Mouse (Mus musculus): ENCODE data around the gene Chst11.

Gene Chst11

DNA sequence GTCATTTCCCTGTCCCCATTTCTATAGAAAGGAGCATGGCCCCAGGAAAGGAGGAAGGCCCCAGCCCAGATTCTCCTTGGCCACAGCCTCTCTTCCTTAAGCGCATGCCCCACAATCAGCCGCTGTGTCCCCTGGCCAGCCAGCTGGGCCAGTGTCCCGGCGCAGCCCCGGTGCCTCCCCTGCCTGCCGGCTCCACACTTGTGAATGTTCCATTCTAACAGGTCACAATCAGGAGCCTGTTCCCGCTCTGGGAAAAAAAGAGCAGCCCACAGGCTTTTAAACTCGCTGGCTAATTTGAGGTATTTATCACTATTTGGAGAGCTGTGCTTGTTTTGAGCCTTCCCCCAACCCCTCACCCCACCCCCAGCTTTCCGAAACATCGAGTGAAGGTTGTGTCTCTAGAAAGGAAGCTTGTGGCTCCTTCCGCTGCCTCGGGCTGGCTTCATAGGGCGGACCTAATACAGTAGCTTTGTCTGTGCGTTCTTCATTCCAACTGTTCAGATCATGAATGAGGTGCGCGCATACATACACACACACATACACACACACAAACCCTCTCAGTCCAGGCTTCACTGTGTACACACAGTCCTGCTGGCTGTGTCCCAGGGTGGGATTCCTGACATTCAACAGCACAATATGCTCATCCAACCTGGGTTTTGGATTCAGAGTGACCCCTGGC lies 155.1 kb downstream of the Chst11 start:
- no peak for DNase-seq (ENCODE audit: low read depth, low spot score)

DNA sequence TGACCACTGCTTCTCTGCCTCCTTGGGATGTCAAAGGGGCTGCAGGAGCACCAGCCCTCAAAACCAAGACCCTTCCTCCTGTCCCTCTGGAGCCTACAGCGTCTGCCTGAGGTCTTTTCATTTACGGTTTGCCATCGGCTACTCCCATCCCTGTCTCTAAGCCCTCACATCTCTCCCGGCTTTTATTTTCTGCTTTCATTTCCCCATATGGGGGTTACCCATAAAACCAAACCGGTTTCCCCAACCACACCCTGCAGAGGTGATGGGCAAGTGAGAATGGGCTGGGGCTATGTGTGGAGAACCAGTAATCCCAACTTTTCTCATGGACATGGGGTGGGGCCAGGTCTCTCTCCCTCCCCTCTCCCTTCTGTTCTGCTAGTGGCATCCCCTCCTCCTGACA lies 156.1 kb downstream of the Chst11 start:
- no peak for DNase-seq (ENCODE audit: low read depth, low spot score)

DNA sequence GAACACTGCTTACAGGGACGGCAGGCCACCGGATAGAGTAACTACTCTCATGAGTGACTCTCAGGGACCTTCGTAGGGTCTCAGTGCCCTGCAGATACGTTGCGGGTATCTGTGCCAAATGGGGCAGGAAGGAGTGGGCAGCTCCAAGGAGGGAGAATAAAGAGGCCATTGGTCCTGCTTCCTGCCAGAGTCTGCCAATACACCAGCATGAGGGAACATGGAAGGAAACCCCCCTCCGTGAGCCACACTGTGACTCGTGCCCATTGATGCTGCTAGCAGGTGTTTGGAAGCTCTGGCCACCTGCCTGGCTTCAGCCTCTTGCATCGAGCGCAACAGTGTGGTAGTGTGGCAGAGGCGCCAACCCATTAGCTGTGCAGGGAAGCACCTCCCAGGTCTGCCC lies 157.8 kb downstream of the Chst11 start:
- no peak for DNase-seq (ENCODE audit: low read depth, low spot score)

DNA sequence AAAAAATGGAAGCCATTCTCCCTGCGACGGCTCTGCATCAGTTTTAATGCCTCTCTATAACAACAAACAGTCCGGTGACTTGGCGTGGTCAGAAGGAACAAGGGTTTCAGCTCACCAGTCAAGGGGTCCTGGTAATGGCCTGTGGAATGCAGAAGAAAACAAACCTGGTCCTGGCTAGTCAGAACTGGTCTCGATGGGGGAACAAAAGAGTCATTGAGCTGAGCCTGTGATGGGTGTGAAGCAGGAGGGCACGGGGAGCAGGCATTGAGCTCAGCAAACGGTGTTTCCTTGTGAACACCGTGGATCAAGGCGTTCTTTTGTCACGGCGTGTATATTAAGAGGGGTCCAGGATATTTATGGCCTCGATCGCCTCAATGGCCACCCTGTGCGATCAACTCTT lies 160.5 kb downstream of the Chst11 start:
- no peak for DNase-seq (ENCODE audit: low read depth, low spot score)

DNA sequence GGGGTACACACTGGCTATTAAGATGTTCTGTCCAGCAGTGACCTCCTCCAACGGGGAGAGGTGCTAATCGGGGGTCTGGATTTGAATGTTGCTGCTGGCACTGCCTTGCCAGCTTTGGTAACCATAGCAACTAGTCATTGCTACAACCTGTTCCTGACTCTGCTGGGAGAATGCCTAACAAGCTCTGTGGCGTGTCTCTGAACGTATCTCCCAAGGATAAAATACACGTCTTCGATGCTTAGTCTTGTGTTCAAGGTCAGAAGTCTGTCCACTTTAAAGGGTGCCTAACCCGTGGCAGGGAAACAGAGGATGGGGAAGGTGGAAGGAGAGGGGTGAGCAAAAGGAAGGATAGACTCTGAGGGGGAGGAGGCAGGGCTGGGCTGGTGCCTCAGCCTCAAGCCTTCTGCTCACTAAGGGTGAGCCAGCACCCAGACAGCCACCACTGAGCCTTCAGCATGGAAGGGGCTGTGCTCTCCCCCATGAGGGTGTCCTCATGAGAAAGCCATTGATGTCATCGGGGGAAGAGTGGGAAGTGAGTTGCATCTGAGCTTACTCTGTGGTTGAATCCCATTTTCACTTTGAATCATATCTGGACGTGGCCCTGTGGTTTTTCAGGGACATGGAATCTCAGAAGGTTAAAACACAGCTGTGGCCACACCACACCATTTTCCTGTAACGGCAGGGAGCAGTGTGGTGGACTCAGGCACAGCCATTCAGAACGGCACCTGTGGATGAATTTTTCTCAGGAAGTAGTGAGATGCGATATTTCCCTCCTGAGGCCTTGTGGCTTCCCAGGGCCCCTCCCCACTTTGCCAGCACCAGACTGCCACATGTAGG lies 164.3 kb downstream of the Chst11 start:
- DNase-seq (ENCODE audit: low read depth, low spot score): no peak

DNA sequence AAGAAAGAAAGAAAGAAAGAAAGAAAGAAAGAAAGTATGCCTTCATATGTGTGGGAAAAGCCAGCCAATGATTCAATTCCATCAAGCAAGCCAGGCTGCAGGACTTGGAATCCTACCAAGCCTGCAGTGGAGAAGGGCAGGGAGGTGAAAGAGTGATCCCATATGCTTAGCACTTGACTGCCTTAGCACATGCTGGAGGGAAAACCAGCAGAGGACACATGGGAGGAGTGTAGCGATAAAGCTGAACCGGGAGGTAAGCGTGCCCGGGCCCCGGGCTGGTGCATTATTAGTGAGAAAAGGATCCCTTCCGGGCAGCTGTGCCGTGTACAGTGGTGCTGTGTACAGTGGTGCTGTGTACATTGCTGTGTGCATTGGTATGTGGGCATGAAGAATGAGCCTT lies 165.3 kb downstream of the Chst11 start:
- DNase-seq (ENCODE audit: low read depth, low spot score): no peak

DNA sequence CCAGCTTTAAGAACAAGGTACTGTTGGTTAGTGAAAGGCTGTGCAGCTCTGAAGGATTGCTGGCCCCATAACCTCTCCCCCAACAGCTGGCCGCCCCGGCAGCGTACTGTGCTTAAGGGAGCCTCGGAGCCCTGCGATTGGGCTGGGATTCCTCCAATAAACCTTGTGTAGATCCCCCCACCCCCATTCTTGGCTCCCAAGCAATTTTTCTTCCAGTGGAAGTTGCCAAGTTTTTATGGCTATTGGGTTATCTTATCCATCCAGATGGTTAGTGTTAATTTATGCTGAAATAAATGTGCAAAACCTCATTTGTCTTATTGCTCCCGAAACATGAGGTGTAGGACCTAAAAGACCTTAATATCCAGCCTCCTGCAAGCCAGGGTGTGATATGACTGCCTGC lies 166.1 kb downstream of the Chst11 start:
- DNase-seq (ENCODE audit: low read depth, low spot score): no peak

DNA sequence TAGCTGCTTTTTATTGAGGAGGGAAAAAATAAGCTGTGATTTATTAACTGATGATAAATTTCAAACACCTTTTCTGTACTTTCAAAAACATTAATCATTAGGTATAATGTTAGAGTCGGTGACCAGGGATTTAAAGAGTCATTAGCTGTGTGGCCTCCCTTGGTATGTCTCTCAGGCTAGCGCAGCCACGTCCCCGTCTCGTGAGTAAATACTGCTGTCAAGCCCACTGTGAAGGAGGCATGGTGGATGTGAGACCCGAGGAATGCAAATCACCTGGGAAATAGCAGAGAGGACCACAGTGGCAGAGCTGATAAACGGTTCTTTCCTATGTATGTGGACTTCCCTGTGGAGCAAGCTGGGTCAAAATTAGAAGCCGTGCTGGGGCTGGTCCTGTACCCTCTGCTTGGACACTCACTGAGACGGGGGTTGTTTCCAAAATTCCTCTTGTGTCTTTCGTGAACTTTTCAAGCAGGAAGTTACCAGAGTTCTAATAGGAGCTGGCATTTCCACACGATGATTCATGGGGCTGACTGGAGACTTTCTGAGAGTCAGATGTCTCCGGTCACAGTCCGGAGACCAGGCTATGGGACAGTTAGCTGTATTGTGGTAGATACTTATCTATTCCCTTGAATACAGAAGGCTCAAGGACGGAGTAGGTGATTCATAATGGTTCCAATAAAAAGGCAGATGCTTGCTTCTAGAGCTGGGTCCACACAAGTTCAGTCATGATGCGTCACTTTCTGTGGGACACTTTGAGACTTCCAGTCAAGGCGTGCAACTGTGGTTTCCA lies 166.8 kb downstream of the Chst11 start:
- no peak for DNase-seq (ENCODE audit: low read depth, low spot score)

DNA sequence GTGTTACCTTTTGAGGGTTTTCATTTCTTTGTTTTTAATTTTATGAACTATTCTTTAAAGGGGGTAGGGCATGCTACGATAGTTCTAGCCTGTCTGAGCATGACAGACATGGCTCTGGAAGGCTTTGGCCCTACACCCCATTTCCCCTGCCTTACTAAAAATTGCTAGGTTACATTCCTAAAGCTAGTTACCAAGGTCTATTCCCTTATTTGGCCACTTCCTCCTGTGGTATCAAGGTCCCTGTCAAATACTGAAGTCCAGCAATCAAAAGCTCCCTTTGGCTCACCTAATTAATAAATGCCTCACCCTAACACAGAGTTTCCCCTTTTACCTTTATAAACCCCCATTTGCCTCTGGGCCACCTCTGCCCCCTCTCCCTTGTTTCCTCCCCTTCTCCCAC lies 167.4 kb downstream of the Chst11 start:
- DNase-seq (ENCODE audit: low read depth, low spot score): no peak

DNA sequence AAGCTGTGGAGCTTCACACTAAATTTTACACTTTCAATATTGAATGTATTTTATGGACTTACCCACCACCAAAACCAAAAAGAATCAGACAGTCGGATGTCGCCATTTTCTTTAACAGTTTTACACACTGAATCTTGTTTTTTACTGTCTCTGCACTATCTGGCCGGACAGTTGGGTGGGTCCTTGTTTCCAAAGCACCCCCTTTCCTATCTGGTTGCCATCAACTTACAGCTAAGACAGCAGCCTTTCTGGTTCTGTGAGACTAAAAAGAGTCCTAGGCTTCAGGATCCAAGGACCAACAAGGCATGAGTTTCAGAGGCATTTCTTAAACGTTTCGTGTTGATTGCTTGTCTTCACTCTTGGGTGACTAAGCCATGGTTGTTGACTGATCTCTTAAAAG lies 168.1 kb downstream of the Chst11 start:
- DNase-seq (ENCODE audit: low read depth, low spot score): no peak

DNA sequence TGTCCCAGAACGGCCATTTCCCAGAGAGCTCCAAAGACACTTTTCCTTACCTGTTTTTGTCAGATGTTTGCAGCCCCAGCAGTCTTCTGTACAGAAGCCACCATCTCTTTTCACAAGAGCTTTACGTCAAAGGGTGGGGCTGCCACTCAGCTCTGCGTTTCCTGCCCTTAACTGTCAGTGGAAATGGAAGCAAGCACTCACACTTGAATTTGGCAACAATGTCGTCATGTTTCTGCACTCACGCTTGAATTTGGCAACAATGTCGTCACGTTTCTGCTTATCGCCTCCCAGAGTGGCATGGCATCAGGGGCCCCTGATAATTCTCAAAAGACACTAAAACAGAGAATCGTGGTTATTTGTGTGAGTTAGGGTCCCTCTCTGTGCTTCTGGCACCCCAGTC lies 168.6 kb downstream of the Chst11 start:
- DNase-seq (ENCODE audit: low read depth, low spot score): no peak

DNA sequence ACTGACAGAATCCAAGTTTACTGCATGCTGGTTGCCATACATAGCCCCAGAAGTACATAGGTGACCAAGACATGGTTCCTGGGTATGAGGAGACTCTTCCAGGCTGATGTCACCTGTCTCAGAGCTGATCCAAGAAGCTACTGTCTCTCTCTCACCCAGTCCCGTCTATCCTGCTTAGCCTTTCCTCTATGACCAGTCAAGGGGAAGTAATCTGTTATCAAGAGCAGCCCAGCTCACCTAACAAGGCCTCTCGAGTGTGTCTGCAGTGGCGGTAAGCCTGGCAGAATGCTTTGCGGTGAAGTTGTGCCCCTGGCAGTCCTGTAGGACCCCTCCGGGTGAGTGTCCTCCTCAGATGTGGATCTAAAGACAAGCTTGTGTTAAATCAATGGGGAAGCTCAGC lies 172.0 kb downstream of the Chst11 start:
- no peak for DNase-seq (ENCODE audit: low read depth, low spot score)

DNA sequence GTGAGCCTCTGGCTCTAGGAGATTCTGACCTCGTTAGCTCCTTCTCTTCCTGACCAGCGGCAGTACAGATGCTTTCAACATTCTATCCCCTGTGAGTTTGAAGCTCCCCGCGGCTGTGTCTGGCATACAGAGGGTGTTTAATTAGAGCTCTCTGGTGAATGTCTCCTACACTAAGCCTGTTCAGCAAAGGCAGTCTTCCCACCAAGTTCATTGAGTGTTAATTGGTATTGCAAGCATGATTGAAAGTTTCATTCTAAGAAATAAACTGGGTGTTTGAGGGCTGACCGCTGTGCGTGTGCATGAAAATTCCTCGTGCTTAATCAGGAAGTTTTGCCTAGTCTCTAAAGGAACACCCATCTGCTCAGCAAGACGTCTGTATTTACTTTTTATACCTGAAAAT lies 173.0 kb downstream of the Chst11 start:
- DNase-seq (ENCODE audit: low read depth, low spot score): no peak

DNA sequence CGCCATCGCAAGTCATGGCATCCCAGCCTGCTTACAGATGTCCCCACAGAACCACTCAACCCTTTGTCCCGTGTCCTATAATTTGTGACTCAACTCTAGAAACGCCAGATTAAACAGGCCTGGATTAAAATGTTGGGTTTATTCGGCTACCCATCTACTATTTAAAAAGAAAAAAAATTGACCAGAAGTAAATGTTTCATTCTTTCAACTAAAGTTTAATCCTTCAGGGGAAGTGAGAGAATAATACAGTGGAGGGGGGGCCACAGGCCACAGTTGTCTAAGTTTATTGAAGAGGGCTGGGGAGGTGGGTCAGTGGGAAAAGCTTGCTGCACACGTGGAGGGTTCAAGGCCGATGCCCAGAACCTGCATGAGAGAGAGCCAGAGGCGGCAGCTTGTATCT lies 173.9 kb downstream of the Chst11 start:
- no peak for DNase-seq (ENCODE audit: low read depth, low spot score)

DNA sequence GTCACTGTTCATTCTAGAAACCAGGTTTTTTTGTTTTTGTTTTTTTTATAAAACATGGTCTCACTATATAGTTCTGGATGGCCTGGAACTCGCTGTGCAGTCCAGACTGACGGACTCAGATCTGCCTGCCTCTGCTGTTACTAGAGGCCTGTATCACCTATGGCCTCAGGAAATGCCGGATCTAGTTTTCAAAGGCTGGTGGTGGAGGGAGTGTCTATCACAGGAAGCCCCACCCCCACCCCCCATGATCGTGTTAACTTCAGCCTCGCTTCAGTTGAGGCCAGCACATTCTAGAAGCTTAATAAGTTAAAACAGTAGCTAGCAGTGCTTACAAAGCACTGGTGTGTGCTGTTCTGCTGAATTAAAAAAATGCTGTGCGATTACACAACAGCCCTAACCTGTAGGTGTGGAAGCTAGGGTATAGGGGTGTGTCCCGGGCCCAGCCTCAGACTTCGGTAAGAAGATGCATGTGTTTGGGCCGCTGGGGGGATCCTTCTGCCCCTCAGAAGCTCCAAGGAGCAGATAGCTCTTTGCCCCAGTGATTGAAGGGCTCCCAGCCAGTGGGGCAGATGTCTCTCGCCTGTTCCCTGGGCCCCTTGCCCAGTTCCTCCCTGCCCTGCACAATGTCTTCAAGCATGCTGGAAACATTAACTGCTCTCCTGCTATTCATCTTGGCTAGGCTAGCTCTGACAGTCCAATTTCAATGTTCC lies 176.5 kb downstream of the Chst11 start:
- DNase-seq (ENCODE audit: low read depth, low spot score): no peak

DNA sequence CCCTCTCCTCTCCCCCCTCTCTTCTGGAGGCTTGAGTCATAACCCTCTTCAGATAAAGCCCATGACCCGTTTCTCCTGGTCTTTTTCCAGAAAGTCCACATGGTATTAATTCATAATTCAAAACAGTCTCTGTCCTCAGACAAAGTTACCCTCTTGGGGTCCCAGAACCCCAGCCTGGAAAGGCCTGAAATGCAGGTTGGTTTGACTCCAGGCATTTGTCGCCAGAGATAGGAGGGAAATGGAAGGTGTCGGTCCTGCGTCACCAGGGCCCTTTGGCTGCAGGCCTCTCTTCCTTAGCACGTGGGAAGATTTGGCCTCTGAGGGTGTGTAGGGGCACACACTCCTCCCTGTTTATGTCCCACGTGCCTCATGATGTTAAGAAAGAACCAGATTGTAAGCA lies 178.6 kb downstream of the Chst11 start:
- DNase-seq (ENCODE audit: low read depth, low spot score): no peak

DNA sequence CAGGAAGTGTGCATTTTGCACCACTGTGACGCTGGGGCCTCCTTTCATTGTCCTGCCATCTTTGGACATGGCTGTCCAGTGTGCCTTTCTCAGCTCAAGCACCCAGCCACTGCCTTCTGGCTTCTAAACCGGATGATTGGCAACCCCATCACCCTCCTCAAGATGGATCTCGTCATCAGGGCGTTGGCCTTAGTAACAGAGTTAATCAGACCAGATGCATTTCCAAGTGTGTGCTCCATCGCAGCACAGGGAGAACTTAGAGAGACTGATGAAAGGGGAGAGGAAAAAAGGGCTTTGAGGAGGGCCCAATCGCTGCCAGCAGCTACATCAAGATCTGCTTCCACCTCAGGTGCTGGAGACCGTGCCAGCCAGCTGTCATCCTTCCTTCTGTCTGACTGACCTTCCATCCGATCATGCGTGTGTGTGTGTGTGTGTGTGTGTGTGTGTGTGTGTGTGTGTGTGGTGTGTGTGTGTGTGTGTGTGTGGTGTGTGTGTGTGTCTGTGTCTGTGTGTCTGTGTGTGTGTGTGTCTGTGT lies 179.7 kb downstream of the Chst11 start:
- no peak for DNase-seq (ENCODE audit: low read depth, low spot score)

DNA sequence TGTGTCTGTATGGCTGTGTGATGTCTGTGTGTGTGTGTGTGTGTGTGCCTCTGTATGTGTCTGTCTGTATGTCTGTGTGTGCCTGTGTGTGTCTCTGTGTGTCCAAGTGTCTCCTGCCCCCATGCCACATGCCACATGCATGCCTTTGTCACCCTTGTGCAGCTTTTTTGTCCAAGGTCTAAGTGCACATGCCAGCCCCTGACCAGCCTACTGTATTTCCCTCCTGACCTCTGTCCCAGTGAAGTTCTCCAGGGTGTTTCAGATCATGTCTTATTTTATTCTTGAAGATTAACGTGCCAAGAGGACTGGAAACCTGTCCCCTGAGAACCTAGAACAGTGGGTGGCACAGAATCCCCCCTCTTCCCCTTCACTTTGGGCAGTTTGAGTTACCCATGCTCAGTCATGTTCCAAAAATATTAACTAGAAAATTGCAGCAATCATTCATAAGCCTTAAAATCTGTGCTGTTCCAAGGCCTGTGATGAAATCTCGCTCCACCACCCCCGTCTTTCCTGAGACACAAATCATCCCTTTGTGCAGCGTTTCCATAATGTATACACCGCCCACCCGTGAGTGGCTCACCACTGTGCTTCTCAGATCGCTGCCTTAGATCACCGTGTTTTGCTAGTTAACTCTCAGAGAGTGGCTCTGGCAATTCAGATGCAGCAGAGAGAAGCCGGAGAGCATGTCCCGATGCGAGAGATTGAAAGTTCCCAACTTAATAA lies 180.4 kb downstream of the Chst11 start:
- no peak for DNase-seq (ENCODE audit: low read depth, low spot score)

DNA sequence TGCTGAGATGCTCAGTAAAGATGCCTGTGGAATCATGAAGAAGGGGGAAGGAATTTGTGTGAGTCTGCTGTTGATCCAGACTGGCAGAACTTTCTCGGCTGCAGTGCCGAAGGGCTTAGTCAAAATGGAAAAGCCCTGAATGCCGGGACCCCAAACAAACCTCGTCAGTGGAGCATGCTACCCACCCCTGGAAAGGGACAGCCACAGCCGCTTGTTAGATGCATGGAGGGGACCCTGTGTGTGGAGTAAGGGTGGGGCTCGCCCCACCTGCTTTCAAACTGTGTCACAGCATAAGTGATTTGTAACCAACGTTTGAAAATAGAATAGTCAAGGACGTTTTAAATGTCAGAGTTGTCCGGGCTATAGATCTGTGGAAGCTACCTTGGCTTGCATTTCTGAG lies 181.0 kb downstream of the Chst11 start:
- DNase-seq (ENCODE audit: low read depth, low spot score): no peak

DNA sequence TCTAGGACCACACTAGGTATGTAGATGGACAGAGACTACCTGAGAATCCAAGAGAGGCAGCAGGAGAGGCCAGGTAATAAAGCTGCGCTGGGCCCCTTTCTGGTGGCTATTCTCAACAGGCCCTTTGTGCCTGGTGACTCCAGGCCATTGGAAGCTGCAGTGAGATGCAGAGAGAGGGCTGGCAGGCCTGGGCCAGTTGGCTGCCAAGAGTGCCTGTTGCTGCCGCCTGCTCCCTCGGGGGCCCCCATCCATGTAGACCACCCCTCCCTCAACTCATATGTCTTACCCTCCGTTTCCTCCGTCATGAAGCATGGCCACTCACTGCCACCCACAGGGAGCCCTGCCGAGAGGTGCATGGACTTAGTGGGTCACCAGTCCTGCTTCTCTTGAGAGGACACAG lies 182.2 kb downstream of the Chst11 start:
- DNase-seq (ENCODE audit: low read depth, low spot score): no peak
